7 mouse cellular contexts compared by ENCODE assay signal in genomic region chr14:25480916-25481666, GRCm38 (mm10). TPM values are rescaled to one million over a fixed set of nuclear protein-coding genes. Genes with fewer than 3 reads are reported as not detected.
DNase-seq lines count a peak whose midpoint lies in the region; ATAC-seq and TF ChIP-seq lines count a peak whose summit lies in the region.

No protein-coding gene starts in this region.

- peak overlapping the region; percentile 52; the same call in 1 of the 2 replicates for H3K27ac ChIP-seq in ES-E14 (ENCODE audit: insufficient read depth, low read depth, low read length, poor library complexity, severe bottlenecking)
- H3K27ac ChIP-seq in intestine, postnatal 0 days (ENCODE audit: low read depth, low read length), result peak overlapping the region; percentile 79
- H3K27ac ChIP-seq in olfactory bulb, adult 2 months (ENCODE audit: insufficient read depth, low read depth, low read length), result 0 out of 2 replicates have a peak overlapping the region, but pooled peaks have one; percentile 2

- no peak for DNase-seq in ES-E14 (ENCODE audit: low read depth, low spot score)
- DNase-seq in adrenal gland, adult 2 months, result peak; percentile 92
- DNase-seq in gastrocnemius, postnatal 25 days, result peak; percentile 79
- peak; percentile 70 for DNase-seq in lung, adult 2 months
- no peak for DNase-seq in retina, postnatal 1 day

- H3K9me3 ChIP-seq in ES-E14 (ENCODE audit: control insufficient read depth, insufficient read depth, low read depth, low read length), result no peaks in the 10 kb centered on the region
- H3K9me3 ChIP-seq in intestine, postnatal 0 days (ENCODE audit: control insufficient read depth), result no peaks in the 10 kb centered on the region

- peaks cover 0 to under 1% of the 10 kb centered on the region in 2 experiments; a peak in 1 of 4 replicates for H3K4me1 ChIP-seq in ES-E14 (ENCODE audit: control insufficient read depth in 2 of 2, insufficient read depth in 2 of 2, low read length in 2 of 2, poor library complexity in 1 of 2)
- H3K4me1 ChIP-seq in intestine, postnatal 0 days (replicated peaks; ENCODE audit: control insufficient read depth, insufficient read depth, low read length), result peaks cover 24% of the 10 kb centered on the region
- H3K4me1 ChIP-seq in lung, adult 2 months (ENCODE audit: control insufficient read depth, insufficient read depth, low read length), result peaks cover 58% of the 10 kb centered on the region
- H3K4me1 ChIP-seq in olfactory bulb, adult 2 months (ENCODE audit: control insufficient read depth, insufficient read depth, low read length), result peaks cover 50% of the 10 kb centered on the region

- H3K36me3 ChIP-seq in ES-E14 (ENCODE audit: control insufficient read depth, insufficient read depth, low read length, poor library complexity, severe bottlenecking), result no peaks in the 10 kb centered on the region
- H3K36me3 ChIP-seq in intestine, postnatal 0 days (ENCODE audit: control insufficient read depth, insufficient read depth), result peaks cover 4% of the 10 kb centered on the region; the same call in 1 of the 2 replicates

- no peak for TF ChIP-seq POLR2A in lung, adult 2 months (IDR thresholded peaks at IDR 0.05; ENCODE audit: borderline replicate concordance, extremely low read depth, low read depth, low read length)
- no peak for TF ChIP-seq POLR2A in olfactory bulb, adult 2 months (IDR thresholded peaks at IDR 0.05; ENCODE audit: insufficient read depth, low read depth, low read length)

- no peak overlapping the region for H3K4me3 ChIP-seq in ES-E14 (ENCODE audit: insufficient read depth in 1 of 2, low read depth in 1 of 2, low read length in 2 of 2, poor library complexity in 1 of 2, severe bottlenecking in 1 of 2)
- H3K4me3 ChIP-seq in intestine, postnatal 0 days (ENCODE audit: low read depth, low read length), result no peak overlapping the region
- H3K4me3 ChIP-seq in lung, adult 2 months (replicated peaks; ENCODE audit: extremely low read depth, low read depth, low read length), result no peak overlapping the region
- no peak overlapping the region for H3K4me3 ChIP-seq in olfactory bulb, adult 2 months (ENCODE audit: insufficient read depth, low read depth, low read length)

- peak overlapping the region; percentile 6 for H3K4me2 ChIP-seq in intestine, postnatal 0 days (replicated peaks; ENCODE audit: low read depth)

- ATAC-seq in intestine, postnatal 0 days, result peak; percentile 88

- in situ Hi-C loops in ES-E14 (cut with MboI; ENCODE audit: low sequenced_read_pairs in 2 of 2, unreplicated experiment in 2 of 2), result no loop called here

- 19% methylated on average over 20 of the region's 20 CpGs for WGBS in intestine, postnatal 0 days
- 19% methylated on average over 20 of the region's 20 CpGs for WGBS in lung, adult 2 months
- WGBS in olfactory bulb, adult 2 months, result 57% methylated on average over 20 of the region's 20 CpGs

- no peak for TF ChIP-seq CTCF in intestine, postnatal 0 days (IDR thresholded peaks at IDR 0.05; ENCODE audit: low read depth)
- TF ChIP-seq CTCF in lung, adult 2 months (IDR thresholded peaks at IDR 0.05; ENCODE audit: insufficient read depth, low read length), result no peak
- TF ChIP-seq CTCF in olfactory bulb, adult 2 months (IDR thresholded peaks at IDR 0.05; ENCODE audit: insufficient read depth, low read depth, low read length), result no peak

- H3K9ac ChIP-seq in ES-E14 (ENCODE audit: insufficient read depth, low read depth, low read length, poor library complexity, severe bottlenecking), result no peak overlapping the region
- no peak overlapping the region for H3K9ac ChIP-seq in intestine, postnatal 0 days (ENCODE audit: low read depth, low read length)

- no peaks in the 10 kb centered on the region for H3K27me3 ChIP-seq in intestine, postnatal 0 days (replicated peaks; ENCODE audit: control insufficient read depth, insufficient read depth, low read length)

TF ChIP-seq in ES-E14, 5 proteins besides CTCF, POLR2A, EP300 and RAD21:
- TF ChIP-seq CHD2 (IDR thresholded peaks at IDR 0.05; ENCODE audit: low read depth, low read length), result no peak
- TF ChIP-seq HCFC1 (IDR thresholded peaks at IDR 0.05; ENCODE audit: borderline replicate concordance, insufficient read depth, low read length), result no peak
- TF ChIP-seq ZNF384 (IDR thresholded peaks at IDR 0.05; ENCODE audit: low read depth, low read length), result no peak

RNA-seq across cellular contexts. Expression of gene Zmiz1, which starts 22.1 kb away (rescaled TPM):
- total RNA-seq in ES-E14 (2012; rRNA removed), result 10.5 and 16.9 TPM in 2 replicates
- total RNA-seq in adrenal gland, adult 2 months (2021), result 100 to 1,000 TPM in 1 of 2 experiments, 10 to 100 TPM in 1; 90.8 to 142 TPM
- 72.7 and 95.8 TPM in 2 replicates for polyA plus RNA-seq in adrenal gland, adult 2 months (2012; rRNA removed)
- total RNA-seq in gastrocnemius, postnatal 25 days (2021), result 10 to 100 TPM; 26.4 to 29.8 TPM
- 12.4 and 13.5 TPM in 2 replicates for polyA plus RNA-seq in intestine, postnatal 0 days (2015; fragmentation: Nextera tagmentation; extraction: Ambion mirVana)
- polyA plus RNA-seq in lung, adult 2 months (2012; rRNA removed), result 51.6 and 52.6 TPM in 2 replicates
- polyA plus RNA-seq in olfactory bulb, adult 2 months (2012; ENCODE audit: insufficient read depth, insufficient read length, low replicate concordance, missing spikeins), result 98.3 TPM in 1 of 2 replicates, not detected in the other

Comparison
In these comparisons a context has a peak if more than half of its experiments do, and no peak if none do; other contexts are left out.
1. DNase-seq: peak in adrenal gland, adult 2 months (single experiment), gastrocnemius, postnatal 25 days (single experiment) and lung, adult 2 months (single experiment); none in ES-E14 (single experiment) and retina, postnatal 1 day (single experiment).
2. H3K27ac ChIP-seq: peak in every context shown above with its lines; median percentile 79 in intestine, postnatal 0 days; 52 in ES-E14; 2 in olfactory bulb, adult 2 months.